Mouse (Mus musculus): ENCODE data around the gene Atad5. TPM values are rescaled to one million over a fixed set of nuclear protein-coding genes. Genes with fewer than 3 reads are reported as not detected.

The Atad5 gene
- polyA plus RNA-seq, 1 experiment from 2014 or later, result 14.1 TPM

GRCm38 (mm10) chr11:80086844-80087243, 2.4 kb upstream of the Atad5 start:
- Histone ChIP-seq H3K4me3 (no peak overlapping the region), H3K4me1 (peaks cover 11% of the 10 kb centered on the region), H3K27ac (no peak overlapping the region), H3K36me3 (no peaks in the 10 kb centered on the region), H3K9ac (no peak overlapping the region), H3K27me3 (no peaks in the 10 kb centered on the region), H3K9me3 (no peaks in the 10 kb centered on the region), H3K4me2 (replicated peaks) (no peak overlapping the region)
- ATAC-seq (ENCODE audit: low FRiP score, low read depth), result peak; percentile 22; the same call in 1 of the 2 replicates
- 5% methylated on average over 5 of the region's 5 CpGs for WGBS

- Histone ChIP-seq H3K27ac (peak overlapping the region; percentile 70; the same call in 1 of the 2 replicates), H3K4me1 (peaks cover 11% of the 10 kb centered on the region), H3K36me3 (peaks cover 6% of the 10 kb centered on the region; the same call in 1 of the 2 replicates), H3K9me3 (no peaks in the 10 kb centered on the region), H3K9ac (peak overlapping the region; percentile 96), H3K4me2 (replicated peaks) (peak overlapping the region; percentile 88), H3K27me3 (no peaks in the 10 kb centered on the region), H3K4me3 (peak overlapping the region; percentile 98)
- ATAC-seq (ENCODE audit: low FRiP score, low read depth), result no peak; the same call in 1 of the 2 replicates
- under 1% methylated on average over 14 of the region's 14 CpGs for WGBS
These were observed 616 bp downstream of the Atad5 start for GRCm38 (mm10) chr11:80089817-80090214.

GRCm38 (mm10) chr11:80090555-80091164, 1.5 kb downstream of the Atad5 start:
- peak overlapping the region; percentile 96; the same call in 1 of the 2 replicates for H3K9ac ChIP-seq
- H3K27me3 ChIP-seq, result no peaks in the 10 kb centered on the region
- H3K4me2 ChIP-seq (replicated peaks), result peak overlapping the region; percentile 88
- peaks cover 14% of the 10 kb centered on the region for H3K36me3 ChIP-seq
- H3K9me3 ChIP-seq, result no peaks in the 10 kb centered on the region
- peak overlapping the region; percentile 98 for H3K4me3 ChIP-seq
- WGBS, result 71% methylated on average over 3 of the region's 3 CpGs
- H3K27ac ChIP-seq, result no peak overlapping the region
- peaks cover 11% of the 10 kb centered on the region for H3K4me1 ChIP-seq
- no peak for ATAC-seq (ENCODE audit: low FRiP score, low read depth)

GRCm38 (mm10) chr11:80098444-80099056, 9.3 kb downstream of the Atad5 start:
- H3K27me3 ChIP-seq, result no peaks in the 10 kb centered on the region
- no peaks in the 10 kb centered on the region for H3K9me3 ChIP-seq
- H3K9ac ChIP-seq, result no peak overlapping the region
- H3K4me2 ChIP-seq (replicated peaks), result no peak overlapping the region
- ATAC-seq (ENCODE audit: low FRiP score, low read depth), result no peak
- no peak overlapping the region for H3K27ac ChIP-seq
- whole genome bisulfite sequencing, result 91% methylated on average over 3 of the region's 3 CpGs
- no peak overlapping the region for H3K4me3 ChIP-seq
- H3K4me1 ChIP-seq, result no peaks in the 10 kb centered on the region
- peaks cover 65% of the 10 kb centered on the region for H3K36me3 ChIP-seq

- 93% methylated on average over 6 of the region's 6 CpGs for WGBS
- H3K36me3 ChIP-seq, result peaks cover 66% of the 10 kb centered on the region
- no peak overlapping the region for H3K27ac ChIP-seq
- ATAC-seq (ENCODE audit: low FRiP score, low read depth), result no peak
- no peaks in the 10 kb centered on the region for H3K27me3 ChIP-seq
- H3K4me2 ChIP-seq (replicated peaks), result no peak overlapping the region
- H3K4me3 ChIP-seq, result no peak overlapping the region
- no peaks in the 10 kb centered on the region for H3K4me1 ChIP-seq
- no peaks in the 10 kb centered on the region for H3K9me3 ChIP-seq
- no peak overlapping the region for H3K9ac ChIP-seq
These were observed 12.1 kb downstream of the Atad5 start for GRCm38 (mm10) chr11:80101298-80101697.

- Histone ChIP-seq H3K27me3 (no peaks in the 10 kb centered on the region), H3K4me2 (replicated peaks) (no peak overlapping the region), H3K27ac (no peak overlapping the region), H3K9me3 (no peaks in the 10 kb centered on the region), H3K36me3 (peaks cover 65% of the 10 kb centered on the region), H3K4me1 (no peaks in the 10 kb centered on the region), H3K4me3 (no peak overlapping the region), H3K9ac (no peak overlapping the region)
- WGBS, result 88% methylated on average over 1 of the region's 1 CpGs
- no peak for ATAC-seq (ENCODE audit: low FRiP score, low read depth)
These were observed 15.2 kb downstream of the Atad5 start for GRCm38 (mm10) chr11:80104407-80104806.

GRCm38 (mm10) chr11:80116411-80116810, 27.2 kb downstream of the Atad5 start:
- Histone ChIP-seq H3K27me3 (no peaks in the 10 kb centered on the region), H3K9me3 (0 out of 2 replicates have a peak, but pooled peaks cover under 1% of the 10 kb centered on the region), H3K4me2 (replicated peaks) (no peak overlapping the region), H3K36me3 (peaks cover 71% of the 10 kb centered on the region), H3K9ac (no peak overlapping the region), H3K4me1 (no peaks in the 10 kb centered on the region), H3K4me3 (no peak overlapping the region), H3K27ac (no peak overlapping the region)
- 88% methylated on average over 1 of the region's 1 CpGs for WGBS
- no peak for ATAC-seq (ENCODE audit: low FRiP score, low read depth)

- H3K9me3 ChIP-seq, result no peaks in the 10 kb centered on the region
- 58% methylated on average over 1 of the region's 1 CpGs for WGBS
- no peak overlapping the region for H3K4me3 ChIP-seq
- H3K4me1 ChIP-seq, result no peaks in the 10 kb centered on the region
- no peaks in the 10 kb centered on the region for H3K27me3 ChIP-seq
- no peak overlapping the region for H3K4me2 ChIP-seq (replicated peaks)
- peaks cover 64% of the 10 kb centered on the region for H3K36me3 ChIP-seq
- no peak overlapping the region for H3K9ac ChIP-seq
- no peak overlapping the region for H3K27ac ChIP-seq
- no peak for ATAC-seq (ENCODE audit: low FRiP score, low read depth)
These were observed 42.9 kb downstream of the Atad5 start for GRCm38 (mm10) chr11:80132050-80132449.

GRCm38 (mm10) chr11:80134744-80135143, 45.5 kb downstream of the Atad5 start:
- H3K9me3 ChIP-seq, result no peaks in the 10 kb centered on the region
- no peak overlapping the region for H3K9ac ChIP-seq
- no peak overlapping the region for H3K27ac ChIP-seq
- no peaks in the 10 kb centered on the region for H3K27me3 ChIP-seq
- H3K4me3 ChIP-seq, result no peak overlapping the region
- no peak overlapping the region for H3K4me2 ChIP-seq (replicated peaks)
- ATAC-seq (ENCODE audit: low FRiP score, low read depth), result no peak
- peaks cover 3% of the 10 kb centered on the region; the same call in 1 of the 2 replicates for H3K4me1 ChIP-seq
- WGBS, result 80% methylated on average over 4 of the region's 4 CpGs
- H3K36me3 ChIP-seq, result peaks cover 79% of the 10 kb centered on the region

GRCm38 (mm10) chr11:80135954-80136683, 46.9 kb downstream of the Atad5 start:
- H3K4me1 ChIP-seq, result peaks cover 6% of the 10 kb centered on the region
- H3K27ac ChIP-seq, result no peak overlapping the region
- 89% methylated on average over 11 of the region's 11 CpGs for WGBS
- H3K9ac ChIP-seq, result no peak overlapping the region
- no peaks in the 10 kb centered on the region for H3K27me3 ChIP-seq
- H3K9me3 ChIP-seq, result no peaks in the 10 kb centered on the region
- no peak overlapping the region for H3K4me2 ChIP-seq (replicated peaks)
- ATAC-seq (ENCODE audit: low FRiP score, low read depth), result no peak
- H3K36me3 ChIP-seq, result peaks cover 76% of the 10 kb centered on the region
- H3K4me3 ChIP-seq, result no peak overlapping the region

- H3K27me3 ChIP-seq, result no peaks in the 10 kb centered on the region
- no peak overlapping the region for H3K4me3 ChIP-seq
- H3K4me2 ChIP-seq (replicated peaks), result no peak overlapping the region
- H3K27ac ChIP-seq, result no peak overlapping the region
- H3K4me1 ChIP-seq, result peaks cover 6% of the 10 kb centered on the region
- no peaks in the 10 kb centered on the region for H3K9me3 ChIP-seq
- peaks cover 71% of the 10 kb centered on the region for H3K36me3 ChIP-seq
- no peak for ATAC-seq (ENCODE audit: low FRiP score, low read depth)
- no peak overlapping the region for H3K9ac ChIP-seq
- WGBS, result 91% methylated on average over 13 of the region's 13 CpGs
These were observed 47.6 kb downstream of the Atad5 start for GRCm38 (mm10) chr11:80136786-80137185.

GRCm38 (mm10) chr11:80137773-80138172, 48.6 kb downstream of the Atad5 start:
- Histone ChIP-seq H3K4me3 (no peak overlapping the region), H3K9ac (no peak overlapping the region), H3K4me2 (replicated peaks) (no peak overlapping the region), H3K4me1 (peaks cover 9% of the 10 kb centered on the region), H3K9me3 (no peaks in the 10 kb centered on the region), H3K27ac (no peak overlapping the region), H3K36me3 (peaks cover 62% of the 10 kb centered on the region), H3K27me3 (no peaks in the 10 kb centered on the region)
- 89% methylated on average over 5 of the region's 5 CpGs for WGBS
- no peak for ATAC-seq (ENCODE audit: low FRiP score, low read depth)

All from limb, embryonic 13.5 days (tissue).